Mouse (Mus musculus) heart, adult 2 months (tissue): ENCODE data around the gene Gm11549. TPM values are rescaled to one million over a fixed set of nuclear protein-coding genes. Genes with fewer than 3 reads are reported as not detected.

Source experiments
- DNase-seq, 2 experiments: peaks; one replicate each; pipeline ENCODE4 v3.0.0; 2021
- H3K27ac ChIP-seq: fragments of 200-600 bp; 2 replicates; pipeline ENCODE4 v1.8.1; 2022
- H3K27me3 ChIP-seq: fragments of 200-500 bp; 2 replicates; pipeline ENCODE4 v1.6.1; 2012; ENCODE audit warnings: mild to moderate bottlenecking, low read length, inconsistent platforms, mixed read lengths; ENCODE audit not compliant: control insufficient read depth, insufficient read depth
- H3K36me3 ChIP-seq: fragments of 200-500 bp; 2 replicates; pipeline ENCODE4 v1.6.1; 2012; ENCODE audit warnings: low read length, inconsistent platforms; ENCODE audit not compliant: control insufficient read depth, insufficient read depth
- H3K4me1 ChIP-seq: fragments of 200-500 bp; 2 replicates; pipeline ENCODE4 v1.6.1; 2011; ENCODE audit warnings: low read length; ENCODE audit not compliant: control insufficient read depth, insufficient read depth
- H3K4me3 ChIP-seq: fragments of 200-600 bp; 2 replicates; pipeline ENCODE4 v1.8.1; 2022
- H3K79me2 ChIP-seq: fragments of 200-500 bp; replicated peaks from 2 replicates; pipeline ENCODE4 v1.6.1; 2012; ENCODE audit warnings: mild to moderate bottlenecking, inconsistent platforms, low read length, moderate library complexity, mixed read lengths; ENCODE audit not compliant: control insufficient read depth, insufficient read depth
- H3K9ac ChIP-seq: fragments of 200-500 bp; 2 replicates; pipeline ENCODE4 v1.6.1; 2012; ENCODE audit warnings: low read depth, mild to moderate bottlenecking, control low read depth, inconsistent platforms, low read length, mixed read lengths
- CTCF ChIP-seq: fragments of 200-600 bp; IDR thresholded peaks from 2 replicates; pipeline ENCODE4 v1.8.1; 2022; ENCODE audit warnings: antibody characterized with exemption, mild to moderate bottlenecking, moderate library complexity
- EP300 ChIP-seq: fragments of 200-500 bp; IDR thresholded peaks from 2 replicates; pipeline ENCODE4 v1.6.1; 2011; ENCODE audit warnings: low read depth, low read length, control low read depth; ENCODE audit not compliant: insufficient read depth
- POLR2A ChIP-seq: fragments of 200-500 bp; IDR thresholded peaks from 2 replicates; pipeline ENCODE4 v1.6.1; 2011; ENCODE audit warnings: mild to moderate bottlenecking, low read depth, low read length, control low read depth; ENCODE audit not compliant: insufficient read depth
- WGBS: fragments of 180-500 bp; shearing (Covaris S2); methylation state at CpG from one replicate; pipeline ENCODE4 v1.1.7; 2018; 5-methylcytosine and 5-hydroxymethylcytosine counted together
- intact Hi-C: fragments of 180-260 bp; cut with DNase I; formaldehyde crosslinking; loops from one replicate; pipeline ENCODE4 v1.15.1; 2025
- polyA plus RNA-seq: library from polyadenylated mRNA; depleted of rRNA; stranded (reverse); fragments of >200 nt; gene quantifications from 2 replicates; pipeline ENCODE4 v1.2.3, GENCODE M21; 2012
- total RNA-seq, 2 experiments: library from RNA; stranded (reverse); gene quantifications; 2 replicates each; pipeline ENCODE4 v1.2.3; 2021

Gm11549 gene
- total and polyA plus RNA-seq, 3 experiments = not detected

- 60% methylated on average over 5 of the region's 5 CpGs for WGBS
- no peaks in the 10 kb centered on the region for H3K27me3 ChIP-seq
- no peak overlapping the region for H3K9ac ChIP-seq
- H3K27ac ChIP-seq = no peak overlapping the region
- no peak for DNase-seq
- no peak for TF ChIP-seq CTCF
- TF ChIP-seq EP300 = no peak
- TF ChIP-seq POLR2A = no peak
- H3K4me1 ChIP-seq = peaks cover 3% of the 10 kb centered on the region
- intact Hi-C loops = no loop called here
- no peaks in the 10 kb centered on the region for H3K79me2 ChIP-seq
- H3K4me3 ChIP-seq = no peak overlapping the region
- H3K36me3 ChIP-seq = no peaks in the 10 kb centered on the region
These were observed 9.2 kb upstream of the Gm11549 start for GRCm38 (mm10) chr3:36530781-36531180.

DNA sequence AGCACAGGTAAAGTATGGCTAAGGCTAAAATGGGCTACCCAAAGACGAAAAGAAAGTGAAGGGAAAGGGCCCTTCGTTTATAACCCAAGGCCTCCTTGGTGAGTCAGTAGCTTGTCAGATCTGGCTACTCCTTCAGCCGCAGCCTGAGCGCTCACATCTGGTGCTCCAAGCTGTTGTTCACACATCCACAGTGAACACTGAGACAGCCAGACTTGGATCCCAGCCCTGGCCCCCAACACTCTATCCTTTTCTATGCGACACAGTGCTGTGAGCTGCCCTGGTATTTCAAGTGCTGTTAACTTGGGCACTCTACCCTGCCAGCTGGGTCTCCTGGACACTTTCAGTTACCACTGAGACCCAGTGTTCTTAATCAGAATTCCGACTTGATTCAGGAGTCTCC is 8.7 kb upstream of the Gm11549 start:
- Histone ChIP-seq H3K27me3 (no peaks in the 10 kb centered on the region), H3K27ac (no peak overlapping the region), H3K79me2 (no peaks in the 10 kb centered on the region), H3K4me1 (peaks cover 3% of the 10 kb centered on the region), H3K4me3 (no peak overlapping the region), H3K9ac (no peak overlapping the region), H3K36me3 (no peaks in the 10 kb centered on the region)
- intact Hi-C loops = no loop called here
- peak; percentile 65 to 67 for DNase-seq
- WGBS = 58% methylated on average over 6 of the region's 6 CpGs
- 0 out of 2 replicates have a peak, but pooled peaks have one; percentile 15 for TF ChIP-seq EP300
- no peak for TF ChIP-seq CTCF

DNA sequence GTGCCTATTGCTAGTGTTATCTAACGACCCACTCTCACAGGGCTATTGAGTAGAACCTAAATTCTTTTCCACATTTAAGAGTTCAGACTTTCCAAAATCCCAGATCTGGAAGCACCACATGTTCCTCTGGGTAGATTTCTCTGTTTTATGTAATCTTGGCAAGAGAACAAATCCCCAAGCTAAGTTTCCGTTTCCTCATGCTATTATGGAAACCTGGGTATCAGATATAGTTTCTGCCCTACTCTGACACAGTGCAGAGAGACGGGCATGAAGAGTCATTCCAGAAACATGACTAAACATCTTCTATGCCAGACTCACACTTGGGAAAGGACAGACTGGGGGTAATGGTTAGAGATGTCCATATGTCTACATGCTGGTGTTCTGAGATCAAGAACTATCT is 2.9 kb upstream of the Gm11549 start:
- Histone ChIP-seq H3K4me1 (0 out of 2 replicates have a peak, but pooled peaks cover 1% of the 10 kb centered on the region), H3K27ac (no peak overlapping the region), H3K27me3 (peaks cover 3% of the 10 kb centered on the region; the same call in 1 of the 2 replicates), H3K36me3 (no peaks in the 10 kb centered on the region), H3K4me3 (no peak overlapping the region), H3K79me2 (no peaks in the 10 kb centered on the region), H3K9ac (no peak overlapping the region)
- 38% methylated on average over 3 of the region's 3 CpGs for WGBS
- TF ChIP-seq EP300 (no peak), POLR2A (no peak), CTCF (no peak)
- no peak for DNase-seq
- intact Hi-C loops = no loop called here

GRCm38 (mm10) chr3:36522137-36522536 is 524 bp upstream of the Gm11549 start:
- Histone ChIP-seq H3K4me3 (no peak overlapping the region), H3K36me3 (no peaks in the 10 kb centered on the region), H3K4me1 (0 out of 2 replicates have a peak, but pooled peaks cover 1% of the 10 kb centered on the region), H3K9ac (no peak overlapping the region), H3K79me2 (no peaks in the 10 kb centered on the region), H3K27me3 (peaks cover 3% of the 10 kb centered on the region; the same call in 1 of the 2 replicates), H3K27ac (no peak overlapping the region)
- DNase-seq = no peak
- WGBS = 66% methylated on average over 4 of the region's 4 CpGs
- intact Hi-C loops = no loop called here
- no peak for TF ChIP-seq EP300
- no peak for TF ChIP-seq CTCF
- TF ChIP-seq POLR2A = no peak

GRCm38 (mm10) chr3:36516196-36516595 is 5.4 kb downstream of the Gm11549 start:
- H3K4me1 ChIP-seq = no peaks in the 10 kb centered on the region
- H3K9ac ChIP-seq = no peak overlapping the region
- H3K79me2 ChIP-seq = no peaks in the 10 kb centered on the region
- H3K27ac ChIP-seq = no peak overlapping the region
- 74% methylated on average over 9 of the region's 9 CpGs for WGBS
- no peak overlapping the region for H3K4me3 ChIP-seq
- intact Hi-C loops = no loop called here
- DNase-seq = no peak
- no peaks in the 10 kb centered on the region for H3K36me3 ChIP-seq
- TF ChIP-seq POLR2A (no peak), EP300 (no peak)
- peaks cover under 1% of the 10 kb centered on the region; the same call in 1 of the 2 replicates for H3K27me3 ChIP-seq

DNA sequence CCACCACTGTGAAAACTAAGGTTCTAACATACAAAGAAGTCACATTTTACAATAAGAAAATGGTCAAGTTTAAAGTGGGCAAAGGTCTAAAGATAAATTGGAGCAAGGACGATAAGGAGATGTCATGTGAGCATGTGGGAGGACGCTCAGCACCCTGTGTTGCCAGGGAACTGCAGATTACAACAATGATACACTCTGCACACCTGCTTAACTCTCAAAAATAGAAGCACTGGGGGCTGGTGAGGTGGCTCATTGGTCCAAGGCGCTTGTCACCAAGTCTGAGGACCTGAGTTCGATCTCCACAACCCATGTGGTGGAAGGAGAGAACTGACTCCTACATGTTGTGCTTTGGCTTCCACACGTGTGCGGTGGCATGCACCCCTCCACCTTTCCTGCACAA is 10.1 kb downstream of the Gm11549 start:
- H3K27me3 ChIP-seq = no peaks in the 10 kb centered on the region
- H3K4me3 ChIP-seq = no peak overlapping the region
- no peaks in the 10 kb centered on the region for H3K79me2 ChIP-seq
- DNase-seq = no peak
- TF ChIP-seq CTCF (no peak), POLR2A (no peak), EP300 (no peak)
- intact Hi-C loops = no loop called here
- no peak overlapping the region for H3K9ac ChIP-seq
- no peak overlapping the region for H3K27ac ChIP-seq
- WGBS = 78% methylated on average over 6 of the region's 6 CpGs
- no peaks in the 10 kb centered on the region for H3K4me1 ChIP-seq
- no peaks in the 10 kb centered on the region for H3K36me3 ChIP-seq
